Mouse (Mus musculus): ENCODE data around the gene Naf1.

Naf1 gene

DNA sequence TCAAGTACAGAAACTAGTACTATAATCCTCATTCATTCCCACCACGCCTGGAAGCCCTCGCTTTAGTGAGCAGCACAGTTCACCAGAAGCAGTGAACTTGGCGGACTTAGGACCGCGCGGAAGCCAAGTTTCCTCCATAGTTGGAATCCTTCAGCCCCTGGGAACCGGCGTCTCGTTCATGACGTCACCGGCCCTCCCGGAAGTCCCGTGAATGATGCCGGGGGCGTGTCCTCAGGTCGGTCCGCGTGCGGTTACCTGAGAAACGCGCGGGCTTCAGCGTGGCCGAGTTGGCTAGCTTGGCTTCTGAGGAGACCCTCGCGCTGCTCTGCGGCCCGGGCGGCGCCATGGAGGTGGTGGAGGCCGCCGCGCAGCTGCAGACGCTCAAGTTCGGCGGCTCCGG lies at the start of gene Naf1:
Gene Naf1 (plus strand): TSS at position 195 of the 400 bp plus-strand sequence.
- DNase-seq: peak; percentile 96

DNA sequence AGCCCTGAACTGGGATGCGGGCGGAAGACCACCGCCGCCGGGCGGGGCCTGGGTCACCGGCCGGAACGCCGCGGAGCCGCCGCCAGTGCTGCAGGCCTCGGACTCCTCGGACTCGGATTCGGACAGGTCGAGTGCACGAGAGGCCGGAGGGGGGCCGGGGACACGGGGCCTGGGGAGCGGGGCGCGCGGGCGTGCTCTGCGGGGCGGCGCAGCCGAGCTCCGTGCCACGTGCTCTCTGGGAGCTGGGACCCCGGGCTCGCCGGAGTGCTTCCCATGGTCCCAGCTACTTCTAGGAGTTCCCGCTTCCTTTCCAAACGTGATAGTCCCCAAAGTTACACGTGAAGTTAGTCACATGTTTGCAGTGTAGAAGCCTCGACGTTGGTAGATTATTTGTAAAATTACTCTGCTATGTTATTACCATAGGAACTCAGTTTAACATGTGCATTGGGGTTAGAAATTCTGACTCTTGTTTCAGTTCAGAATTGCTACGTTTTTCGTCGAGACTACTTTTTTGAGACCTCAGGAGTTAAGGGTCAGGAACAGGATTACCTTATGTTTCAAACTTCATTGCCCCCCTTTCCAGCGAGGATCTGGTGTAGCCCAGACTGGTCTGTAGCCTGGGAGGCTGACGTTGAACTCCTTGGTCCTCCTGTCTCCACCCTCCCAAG lies 1.0 kb downstream of the Naf1 start:
- DNase-seq: peak; percentile 35

DNA sequence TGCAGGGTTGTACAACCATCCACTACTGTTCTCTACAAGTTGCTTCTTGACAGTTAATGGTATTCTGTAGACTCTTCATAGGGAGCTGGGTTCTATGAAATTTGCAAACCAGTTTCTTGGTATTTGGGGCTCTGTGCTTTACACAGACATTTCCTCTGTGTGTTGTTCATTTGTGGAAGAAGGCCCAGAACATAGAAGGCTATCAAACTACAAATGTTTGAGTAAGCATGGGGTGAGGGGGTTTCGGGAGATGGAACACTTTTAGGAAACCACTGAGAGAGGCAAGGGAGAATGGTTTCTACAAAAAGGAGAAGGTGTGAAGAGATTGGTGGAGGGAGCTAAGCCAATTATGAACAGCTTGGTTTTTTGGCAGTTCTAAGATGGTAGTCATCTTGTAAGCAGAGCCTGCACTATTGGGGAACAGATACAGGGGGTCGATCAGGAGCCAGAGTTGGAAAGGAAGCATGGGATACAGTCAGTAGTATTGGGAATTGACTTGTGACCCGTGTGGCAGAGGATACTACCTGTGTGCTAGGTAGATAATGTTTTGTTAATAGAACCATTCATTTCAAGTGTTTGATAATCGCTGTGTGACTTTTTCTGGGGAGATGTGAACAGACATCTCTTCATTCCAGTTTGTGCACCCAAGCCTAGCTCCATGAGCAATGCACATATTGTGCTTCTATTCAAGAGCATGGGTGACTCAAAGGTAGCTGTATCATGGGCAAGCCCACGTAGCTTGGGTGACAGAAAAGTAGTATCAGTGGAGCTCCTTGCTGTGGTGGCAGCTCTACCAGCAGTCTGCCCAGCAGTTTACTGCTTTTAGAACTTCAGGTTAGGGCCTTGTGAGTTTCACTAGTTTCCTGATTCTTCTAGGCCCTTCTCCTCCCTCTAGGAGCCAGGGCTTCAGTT lies 1.8 kb downstream of the Naf1 start:
- no peak for DNase-seq

DNA sequence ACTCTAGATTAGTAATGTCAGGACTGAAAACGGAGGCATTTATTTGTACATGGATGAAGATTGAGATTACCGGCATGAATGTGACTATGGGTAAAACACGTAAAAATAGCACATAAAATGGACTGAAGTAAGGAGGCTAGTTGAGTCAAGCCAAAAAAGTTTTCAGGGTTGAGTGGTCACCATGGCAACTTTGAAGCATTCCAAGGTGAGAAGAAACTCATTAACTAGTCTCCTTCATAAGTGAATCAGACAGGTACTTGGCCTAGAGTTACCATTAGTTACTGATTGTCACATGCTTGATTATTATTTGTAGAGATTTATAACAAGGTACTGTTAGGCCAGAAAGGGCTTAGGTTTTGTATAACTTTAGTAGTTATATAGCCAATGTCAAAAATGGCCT lies 3.7 kb downstream of the Naf1 start:
- peak; percentile 63 for DNase-seq

DNA sequence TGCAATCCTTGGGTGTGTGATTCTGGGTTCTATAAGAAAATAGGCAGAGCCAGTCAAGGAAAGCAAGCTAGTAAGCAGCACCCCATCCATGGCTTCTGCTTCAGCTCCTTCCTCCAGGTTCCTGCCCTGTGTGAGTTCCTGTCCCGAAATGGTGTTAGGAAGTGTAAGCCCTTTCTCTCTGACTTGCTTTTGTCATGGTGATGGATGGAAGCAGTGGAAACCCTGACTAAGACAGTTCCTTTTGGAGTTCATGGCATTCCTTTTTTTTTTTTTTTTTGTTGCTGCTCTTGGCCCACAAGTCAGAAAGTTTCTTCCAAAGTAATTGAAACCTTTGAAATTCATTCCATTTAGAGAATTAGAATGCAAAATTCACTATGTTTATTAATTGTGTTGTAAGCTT lies 5.1 kb downstream of the Naf1 start:
- no peak for DNase-seq

DNA sequence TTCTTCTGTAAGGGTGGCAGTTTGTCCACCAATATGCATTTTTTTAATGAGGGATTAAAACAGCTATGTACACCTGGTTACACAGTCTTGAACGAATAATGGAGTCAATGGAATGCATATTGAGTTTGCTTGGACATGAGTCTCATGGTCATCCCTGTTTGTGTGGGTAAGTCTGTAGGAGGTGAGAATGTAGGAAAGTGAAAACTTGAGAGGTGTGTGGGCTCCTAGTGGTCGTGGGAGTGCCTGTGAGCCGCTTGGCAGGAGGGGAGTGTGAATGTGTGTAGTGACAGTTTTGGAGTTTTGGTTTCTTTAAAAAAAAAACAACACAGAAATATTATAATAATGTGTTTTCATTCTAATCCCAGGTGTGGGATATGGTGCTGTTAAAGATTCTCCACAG lies 7.7 kb downstream of the Naf1 start:
- DNase-seq: no peak

DNA sequence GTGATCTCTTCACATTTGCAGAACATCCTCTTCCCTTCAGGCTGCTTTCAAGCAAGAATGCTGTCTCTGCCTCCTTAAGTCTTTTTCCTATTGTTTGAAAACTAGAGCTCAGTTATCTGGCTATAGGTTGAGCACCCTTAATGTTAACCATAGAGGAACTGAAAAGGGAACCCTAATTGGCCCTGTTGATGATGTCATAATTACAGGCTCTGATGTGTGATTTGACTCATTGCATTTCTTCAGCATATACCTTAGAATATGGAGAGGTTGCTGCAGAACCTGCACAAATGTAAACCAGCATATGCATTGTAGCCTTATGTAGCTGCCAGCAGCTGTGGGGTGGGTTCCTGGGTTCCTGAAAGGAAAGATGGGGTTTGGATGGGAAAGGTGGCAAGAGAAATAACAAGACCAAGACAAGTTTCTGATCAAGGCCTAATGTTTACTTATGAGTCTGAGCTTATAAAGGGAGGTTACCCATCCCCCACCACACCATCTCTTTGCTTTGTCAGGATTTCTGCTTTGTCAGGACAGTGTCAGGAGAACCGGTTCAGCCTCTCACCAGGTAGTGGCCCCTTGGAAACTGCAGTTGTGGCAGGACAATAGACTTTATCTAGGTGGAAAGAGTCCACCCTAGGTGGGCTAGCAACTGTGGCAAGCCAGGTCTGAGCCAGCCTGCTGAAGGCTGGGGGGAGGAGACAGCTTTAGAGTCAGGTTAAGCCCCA lies 9.4 kb downstream of the Naf1 start:
- DNase-seq: no peak

DNA sequence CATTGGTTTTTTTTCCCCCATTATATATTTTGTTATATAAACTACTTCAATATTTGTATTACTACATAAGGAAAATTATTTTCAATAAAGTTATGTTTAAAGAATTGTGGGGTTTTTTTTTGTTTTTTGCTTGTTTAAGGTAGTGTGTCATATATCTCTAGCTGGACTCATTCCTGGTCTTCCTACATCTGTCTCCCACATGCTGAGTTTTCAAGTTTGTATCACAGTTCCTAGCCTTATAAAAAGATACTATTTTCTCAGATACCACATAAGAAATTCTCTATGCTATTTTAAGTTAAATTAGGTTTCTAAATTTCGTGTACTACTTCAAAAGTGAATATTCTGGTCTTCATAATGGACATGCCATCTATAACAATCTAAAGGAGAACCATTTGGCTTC lies 23.8 kb downstream of the Naf1 start:
- DNase-seq: no peak

DNA sequence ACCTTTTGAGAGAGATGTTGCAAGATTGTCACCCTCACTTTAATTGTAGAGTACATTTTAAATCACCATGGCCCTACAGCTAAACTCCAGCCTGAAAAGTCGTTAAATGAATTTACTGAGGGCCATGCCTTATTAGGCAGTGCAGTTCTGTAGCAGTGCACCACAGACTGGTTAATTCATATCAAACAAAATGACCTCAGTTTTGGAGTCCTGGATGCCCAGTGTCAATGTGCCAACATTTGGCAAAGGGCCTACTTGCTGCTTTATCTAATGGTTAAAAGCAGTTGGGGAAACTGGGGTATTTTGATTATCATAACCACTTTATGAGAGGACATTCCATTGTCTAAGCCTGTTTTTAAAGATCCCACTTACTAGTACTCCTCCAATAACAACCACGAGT lies 31.9 kb downstream of the Naf1 start:
- no peak for DNase-seq

DNA sequence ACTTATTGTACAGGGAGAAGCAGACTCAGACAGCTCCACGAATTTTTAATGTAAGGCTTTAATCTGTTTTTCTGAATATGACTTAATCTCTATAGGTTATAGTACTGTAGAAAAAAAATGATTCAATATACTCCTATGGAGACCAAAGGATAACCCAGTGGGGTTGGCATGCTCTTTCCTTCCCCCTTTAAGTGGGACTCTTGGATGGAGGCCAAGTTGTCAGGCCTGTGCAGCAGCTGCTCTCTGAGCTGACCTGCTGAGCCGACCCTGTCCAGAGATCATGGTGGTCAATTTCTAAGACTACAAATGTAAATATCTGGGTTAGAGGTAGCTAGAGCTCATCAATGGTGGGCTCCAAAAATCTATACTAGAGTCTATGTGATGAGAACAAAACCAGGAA lies 45.0 kb downstream of the Naf1 start:
- no peak for DNase-seq

DNA sequence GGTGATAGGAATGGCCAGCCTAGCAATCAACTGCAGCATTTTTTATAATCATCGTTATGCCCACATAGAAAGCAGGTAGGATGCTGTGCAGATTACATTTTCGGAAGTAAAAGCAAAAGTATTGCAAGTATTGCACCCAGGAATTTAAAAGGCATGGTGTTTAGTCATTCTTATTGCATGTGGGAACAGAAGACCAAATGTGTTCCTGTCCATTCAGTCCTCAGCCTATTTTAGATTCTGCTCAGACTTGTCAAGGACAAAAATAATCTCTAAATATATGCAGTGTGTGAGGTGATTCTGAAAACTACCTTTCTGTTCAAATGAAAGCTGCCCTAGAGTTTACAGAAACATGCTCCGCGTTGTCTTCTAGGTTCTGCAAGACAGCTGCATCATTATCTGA lies 45.5 kb downstream of the Naf1 start:
- no peak for DNase-seq

DNA sequence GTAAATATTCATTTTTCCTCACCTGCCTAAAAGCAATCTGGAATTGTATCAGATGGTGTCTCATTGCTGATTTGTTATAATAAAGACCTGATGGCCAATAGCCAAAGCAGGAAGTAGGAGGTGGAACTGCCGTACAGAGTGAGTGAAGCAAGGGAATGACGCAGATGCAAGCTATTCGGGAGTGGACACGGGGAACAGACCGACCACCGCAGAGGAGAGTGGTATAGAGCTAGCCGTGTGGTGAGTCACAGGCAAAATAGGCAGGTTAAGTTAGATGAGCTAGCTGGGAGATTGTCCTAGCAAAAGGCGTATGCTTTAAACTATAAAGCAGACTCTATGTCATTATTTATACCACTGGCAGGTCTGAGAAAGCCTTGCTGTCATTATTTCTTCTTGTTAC lies 46.1 kb downstream of the Naf1 start:
- no peak for DNase-seq

DNA sequence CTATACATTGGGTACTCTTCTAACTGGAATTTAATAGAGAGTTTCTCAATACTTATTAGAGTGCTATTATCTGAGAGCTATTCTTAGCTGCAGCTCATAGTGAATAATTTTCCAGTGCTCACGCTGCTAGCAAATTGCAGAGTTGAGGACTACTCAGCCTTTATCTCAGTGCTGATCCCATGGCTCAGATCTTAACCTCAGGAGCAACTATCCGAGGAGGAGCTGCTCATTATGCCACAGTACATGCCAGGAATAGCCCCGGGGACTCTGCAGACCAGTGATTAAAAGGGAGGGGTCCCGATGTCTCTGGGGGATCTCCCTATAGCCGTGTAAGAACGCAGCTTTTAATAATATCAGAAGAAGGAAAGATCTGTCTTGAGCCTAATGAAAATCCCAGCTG lies 50.7 kb downstream of the Naf1 start:
- no peak for DNase-seq

DNA sequence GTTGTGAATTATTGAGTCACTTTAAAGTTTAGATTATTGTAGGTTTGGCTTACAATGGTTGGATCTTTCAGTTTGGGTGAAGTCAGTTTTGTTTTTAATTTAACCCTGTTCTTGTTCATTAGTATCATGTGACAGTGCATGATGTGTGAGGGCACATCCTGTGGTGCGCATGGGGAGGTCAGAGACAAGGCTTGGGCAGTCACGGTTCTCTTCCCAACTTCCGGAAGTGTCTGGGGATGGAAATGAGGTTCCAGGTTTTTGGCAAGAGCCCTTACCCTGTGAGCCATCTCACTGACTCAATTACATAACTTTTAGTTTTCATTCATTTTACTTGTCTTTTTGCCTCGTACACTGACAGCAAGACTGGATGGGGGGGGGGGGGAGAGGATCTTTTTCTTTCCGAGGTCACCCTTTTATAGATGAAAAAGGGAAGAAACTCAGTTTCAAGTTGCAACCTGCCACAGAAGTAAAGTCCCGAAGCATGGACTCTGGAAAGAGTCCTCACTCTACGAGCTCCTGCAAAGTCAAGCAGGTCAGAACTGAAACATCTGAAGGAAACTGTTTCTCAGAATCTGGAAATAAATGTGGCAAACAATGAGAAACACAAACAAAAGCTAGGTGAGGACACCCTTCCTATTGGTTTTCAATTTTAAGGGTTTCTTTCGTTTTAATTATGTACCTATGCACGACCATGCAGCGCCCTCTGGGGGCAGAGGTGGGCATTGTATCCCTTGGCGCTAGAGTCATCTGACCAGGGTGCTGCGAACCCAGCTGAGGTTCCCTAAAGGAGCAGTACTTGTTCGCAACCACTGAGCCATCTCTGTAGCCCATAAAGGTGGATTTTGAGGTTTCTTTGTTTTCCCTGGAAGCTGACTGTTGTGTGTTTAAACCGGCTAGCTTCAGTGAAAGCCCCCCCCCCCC lies 53.9 kb downstream of the Naf1 start:
- DNase-seq: peak; percentile 47

DNA sequence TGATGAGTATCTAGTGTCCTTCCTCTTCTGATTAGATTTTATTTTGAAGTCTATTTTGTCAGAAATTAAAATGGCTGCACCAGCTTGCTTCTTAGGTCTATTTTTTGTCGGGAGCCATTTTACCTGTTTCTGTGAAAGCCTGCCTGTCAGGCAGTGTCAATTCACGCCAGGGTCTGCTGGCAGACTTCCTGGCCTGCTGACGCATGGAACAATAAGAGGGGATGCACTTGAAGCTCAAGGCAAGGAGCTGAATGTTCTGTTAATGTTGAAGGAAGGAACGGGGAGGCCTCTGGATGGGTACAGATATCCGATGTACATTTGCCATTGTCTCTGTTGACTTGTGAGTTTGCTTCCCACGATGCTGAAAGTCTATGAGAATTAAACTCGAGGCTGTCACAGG lies 56.0 kb downstream of the Naf1 start:
- no peak for DNase-seq

DNA sequence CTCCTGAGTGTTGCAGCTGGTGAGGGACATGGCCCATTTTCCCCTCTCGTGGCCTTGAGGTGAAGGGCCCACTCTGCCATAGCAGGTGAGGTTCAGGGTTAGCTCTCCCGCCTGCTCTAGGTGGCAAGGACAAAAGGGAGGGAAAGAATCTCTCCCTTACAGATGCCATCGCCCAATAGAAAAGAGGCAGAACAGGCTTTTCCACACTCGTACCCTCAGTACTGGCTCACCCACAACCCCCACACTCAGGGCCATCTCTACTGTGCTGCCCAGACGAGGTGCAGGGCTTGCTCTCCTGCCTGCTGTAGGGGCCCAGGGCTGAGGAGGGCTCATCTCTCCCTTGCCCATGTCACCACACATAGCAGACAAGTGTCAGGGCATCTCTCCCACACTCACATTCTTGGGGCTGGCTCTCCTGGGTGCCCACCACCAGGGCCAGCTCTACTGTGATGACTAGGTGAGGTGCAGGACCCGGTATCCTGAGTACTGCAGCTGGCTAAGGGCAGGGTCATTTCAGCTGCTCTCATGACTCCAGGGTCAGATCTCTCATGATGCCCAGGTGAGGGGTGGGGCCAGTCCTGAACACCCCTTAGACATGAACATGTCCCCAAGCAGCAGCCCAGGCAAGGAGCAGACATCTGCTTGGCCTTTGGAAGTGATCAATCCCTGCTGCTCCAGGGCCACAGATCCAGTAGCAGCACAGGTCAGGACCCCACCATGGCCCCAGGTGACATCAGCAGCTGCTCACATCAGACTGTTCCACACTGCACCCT lies 57.9 kb downstream of the Naf1 start:
- no peak for DNase-seq

DNA sequence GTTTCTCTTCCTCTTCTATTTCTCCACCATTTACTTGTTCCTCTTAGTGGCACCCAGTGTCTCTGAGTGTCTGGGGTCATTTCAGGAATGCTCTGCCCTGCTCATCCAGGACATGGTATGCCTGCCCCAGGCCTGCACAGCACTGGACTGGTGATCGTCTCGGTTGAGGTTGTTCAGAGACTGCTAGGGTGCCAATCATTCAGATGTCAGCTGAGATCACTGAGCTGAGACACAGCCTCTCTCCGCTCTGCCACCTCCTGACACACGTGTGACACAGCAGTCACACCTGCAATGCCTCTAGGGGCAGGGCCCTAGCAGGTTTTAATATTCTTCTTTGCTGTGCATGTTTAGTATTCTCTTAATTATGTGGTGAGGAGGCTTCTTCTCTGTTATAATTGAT lies 58.5 kb downstream of the Naf1 start:
- DNase-seq: no peak

DNA sequence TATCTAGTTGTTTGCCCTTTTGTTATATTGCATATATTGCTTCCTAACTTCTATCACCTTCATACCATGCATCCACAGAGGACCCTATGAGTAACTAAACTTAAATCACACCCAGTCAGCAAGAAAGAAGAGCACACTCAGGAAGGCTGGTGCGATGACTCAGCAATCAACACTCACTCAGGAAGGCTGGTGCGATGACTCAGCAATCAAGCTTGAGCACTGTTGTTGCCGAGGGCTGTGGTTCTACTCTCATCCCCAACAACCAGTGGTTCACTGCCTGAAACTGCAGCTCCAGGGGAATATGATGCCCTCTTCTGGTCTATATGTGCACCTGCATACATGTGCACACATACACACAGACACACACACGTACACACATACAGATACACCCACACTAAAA lies 73.7 kb downstream of the Naf1 start:
- DNase-seq: no peak

DNA sequence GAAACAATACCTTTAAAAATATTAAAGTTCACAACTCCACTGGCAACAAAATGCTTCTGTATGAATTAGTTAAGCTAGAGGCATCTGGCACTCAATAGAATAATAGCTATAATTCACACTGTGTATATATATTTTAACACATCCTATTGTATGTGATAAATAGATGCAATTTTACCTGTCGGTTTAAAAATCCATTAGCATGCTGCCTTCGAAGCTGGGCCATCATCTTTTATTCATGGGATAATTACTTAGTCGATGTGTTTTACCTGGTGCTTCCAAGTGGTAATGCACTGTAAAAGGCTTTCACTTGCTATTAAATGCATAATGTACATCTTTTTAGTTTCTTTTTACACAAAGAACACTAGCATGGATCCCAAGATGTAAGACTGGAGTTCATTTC lies 76.2 kb downstream of the Naf1 start:
- no peak for DNase-seq
